Mouse (Mus musculus): ENCODE data around the gene Clcnka. TPM values are rescaled to one million over a fixed set of nuclear protein-coding genes. Genes with fewer than 3 reads are reported as not detected.

The Clcnka gene
- total RNA-seq, 2 experiments from 2014 or later = not detected

GRCm38 (mm10) chr4:141348616-141349015 is 49.9 kb downstream of the Clcnka start:
- DNase-seq (ENCODE audit: low spot score in 2 of 2) = no peak
- intact Hi-C loops (cut with DNase I) = no loop called here

GRCm38 (mm10) chr4:141347365-141347797 is 51.1 kb downstream of the Clcnka start:
- DNase-seq (ENCODE audit: low spot score in 2 of 2) = no peak
- intact Hi-C loops (cut with DNase I) = no loop called here

- DNase-seq (ENCODE audit: low spot score in 2 of 2) = no peak
- intact Hi-C loops (cut with DNase I) = no loop called here
Measured at GRCm38 (mm10) chr4:141345219-141345618, 53.3 kb downstream of the Clcnka start.

- DNase-seq (ENCODE audit: low spot score in 2 of 2) = no peak
- intact Hi-C loops (cut with DNase I) = no loop called here
Measured at GRCm38 (mm10) chr4:141343515-141343914, 55.0 kb downstream of the Clcnka start.

- DNase-seq (ENCODE audit: low spot score in 2 of 2) = no peak
- intact Hi-C loops (cut with DNase I) = no loop called here
Measured at GRCm38 (mm10) chr4:141341477-141341876, 57.0 kb downstream of the Clcnka start.

- DNase-seq (ENCODE audit: low spot score in 2 of 2) = no peak
- intact Hi-C loops (cut with DNase I) = no loop called here
Measured at GRCm38 (mm10) chr4:141338853-141339252, 59.7 kb downstream of the Clcnka start.

GRCm38 (mm10) chr4:141337986-141338385 is 60.5 kb downstream of the Clcnka start:
- no peak for DNase-seq (ENCODE audit: low spot score in 2 of 2)
- intact Hi-C loops (cut with DNase I) = no loop called here

GRCm38 (mm10) chr4:141336196-141336595 is 62.3 kb downstream of the Clcnka start:
- no peak for DNase-seq (ENCODE audit: low spot score in 2 of 2)
- intact Hi-C loops (cut with DNase I) = no loop called here

- DNase-seq (ENCODE audit: low spot score in 2 of 2) = no peak
- intact Hi-C loops (cut with DNase I) = no loop called here
Measured at GRCm38 (mm10) chr4:141335263-141335796, 63.2 kb downstream of the Clcnka start.

GRCm38 (mm10) chr4:141334695-141335094 is 63.8 kb downstream of the Clcnka start:
- intact Hi-C loops (cut with DNase I) = no loop called here
- no peak for DNase-seq (ENCODE audit: low spot score in 2 of 2)

Small RNA genes lying within 50 kb of the gene (microRNA-seq; reads per million reads assigned to microRNA genes)
- 0 reads per million in 2 experiments for gene Gm25690

Other genes starting within 250 kb of the Clcnka start
- 1 to 10 TPM; 2.6 to 3.7 TPM for gene Rsg1, start 184.8 kb downstream of the Clcnka start, total RNA-seq (2021)
- gene Arhgef19, start 159.2 kb downstream of the Clcnka start, total RNA-seq (2021) = 10 to 100 TPM in 1 of 2 experiments, 1 to 10 TPM in 1; 9.2 to 10.5 TPM
- 1 to 10 TPM; 2.2 to 2.7 TPM for gene Epha2, start 97.5 kb downstream of the Clcnka start, total RNA-seq (2021)
- 1 to 10 TPM; 5.4 to 5.5 TPM for gene Fam131c, start 30.5 kb downstream of the Clcnka start, total RNA-seq (2021)
- not detected for gene Clcnkb, start 17.3 kb upstream of the Clcnka start, total RNA-seq (2021)
- under 1 TPM; 0.47 to 0.90 TPM for gene Hspb7, start 22.1 kb upstream of the Clcnka start, total RNA-seq (2021)
- gene Srarp, start 37.4 kb upstream of the Clcnka start, total RNA-seq (2021) = 1 to 10 TPM; 5.1 TPM
- 10 to 100 TPM; 31.1 to 32.6 TPM for gene Zbtb17, start 45.9 kb upstream of the Clcnka start, total RNA-seq (2021)
- 10 to 100 TPM; 49.5 to 58.6 TPM for gene Spen, start 139.9 kb upstream of the Clcnka start, total RNA-seq (2021)
- gene Fblim1, start 207.4 kb upstream of the Clcnka start, total RNA-seq (2021) = 1 to 10 TPM; 1.2 to 1.3 TPM
- under 1 TPM; 0.76 to 0.97 TPM for gene Tmem82, start 219.9 kb upstream of the Clcnka start, total RNA-seq (2021)
- gene Slc25a34, start 225.1 kb upstream of the Clcnka start, total RNA-seq (2021) = 1 to 10 TPM; 2.7 to 2.9 TPM

Measured in left cerebral cortex, postnatal 14 days (tissue).